ENCODE assay signal across 10 mouse cellular contexts in genomic region chr10:75677989-75678388, GRCm38 (mm10). TPM values are rescaled to one million over a fixed set of nuclear protein-coding genes. Genes with fewer than 3 reads are reported as not detected.
DNase-seq lines count a peak whose midpoint lies in the region; ATAC-seq and TF ChIP-seq lines count a peak whose summit lies in the region.
"Had no signal": no experiment of that assay in that cellular context is flagged by ENCODE, and none has a peak within 500 bp of the region (broad histone marks: within the 10 kb centered on the region; RNA-seq: fewer than 3 reads in every experiment).

No protein-coding gene starts in this region.

- TF ChIP-seq CTCF in cerebellum, adult 2 months (IDR thresholded peaks at IDR 0.05; ENCODE audit: borderline replicate concordance, insufficient read depth, low read depth, low read length) = no peak

- peak; percentile 62 for DNase-seq in kidney, adult 11 months
- peak; percentile 79 to 87 for DNase-seq in cerebellum, adult 2 months
- DNase-seq in heart, postnatal 10 days = peak; percentile 43 to 50
- DNase-seq in thymus, postnatal 14 days = no peak
- DNase-seq in MN1 (ENCODE audit: low spot score) = no peak
- no peak for DNase-seq in urinary bladder, adult 18-20 months (ENCODE audit: low spot score in 2 of 2)

- H3K27me3 ChIP-seq in kidney, embryonic 14.5 days (ENCODE audit: control insufficient read depth, insufficient read depth, low read length) = no peaks in the 10 kb centered on the region
- no peaks in the 10 kb centered on the region for H3K27me3 ChIP-seq in cerebellum, adult 2 months (ENCODE audit: control insufficient read depth, insufficient read depth, low read length)
- no peaks in the 10 kb centered on the region for H3K27me3 ChIP-seq in lung, embryonic 15.5 days
- H3K27me3 ChIP-seq: heart, embryonic 15.5 days had no signal

- H3K9ac ChIP-seq in kidney, embryonic 14.5 days (ENCODE audit: low read depth, low read length) = no peak overlapping the region
- no peak overlapping the region for H3K9ac ChIP-seq in lung, embryonic 15.5 days
- H3K9ac ChIP-seq: heart, embryonic 15.5 days had no signal

- ATAC-seq in kidney, embryonic 14.5 days (ENCODE audit: low FRiP score, low TSS enrichment) = no peak
- ATAC-seq in lung, embryonic 15.5 days (ENCODE audit: borderline replicate concordance, extremely low read depth, low FRiP score, low TSS enrichment) = no peak

- TF ChIP-seq POLR2A in cerebellum, adult 2 months (IDR thresholded peaks at IDR 0.05; ENCODE audit: borderline replicate concordance, insufficient read depth, low read length) = no peak

- no peaks in the 10 kb centered on the region for H3K4me1 ChIP-seq in kidney, embryonic 14.5 days (ENCODE audit: control insufficient read depth, insufficient read depth, low read length)
- peaks cover 38% of the 10 kb centered on the region for H3K4me1 ChIP-seq in cerebellum, adult 2 months (ENCODE audit: control insufficient read depth, insufficient read depth, low read length)
- H3K4me1 ChIP-seq in lung, embryonic 15.5 days = peaks cover 41% of the 10 kb centered on the region

- no peaks in the 10 kb centered on the region for H3K9me3 ChIP-seq in kidney, embryonic 14.5 days (ENCODE audit: control insufficient read depth, low read length)
- no peaks in the 10 kb centered on the region for H3K9me3 ChIP-seq in lung, embryonic 15.5 days
- H3K9me3 ChIP-seq: G1E; heart, embryonic 15.5 days had no signal

- no peak overlapping the region for H3K4me2 ChIP-seq in kidney, embryonic 14.5 days (replicated peaks; ENCODE audit: low read depth, low read length)
- no peak overlapping the region for H3K4me2 ChIP-seq in lung, embryonic 15.5 days
- H3K4me2 ChIP-seq: heart, embryonic 15.5 days had no signal

- H3K36me3 ChIP-seq in kidney, embryonic 14.5 days (ENCODE audit: control insufficient read depth, insufficient read depth, low read length) = peaks cover 21% of the 10 kb centered on the region
- H3K36me3 ChIP-seq in lung, embryonic 15.5 days = 0 out of 2 replicates have a peak, but pooled peaks cover 5% of the 10 kb centered on the region

- intact Hi-C loops in heart, postnatal 10 days (cut with DNase I) = no loop called here

- WGBS in kidney, embryonic 14.5 days = 76% methylated on average over 5 of the region's 5 CpGs
- 15% methylated on average over 5 of the region's 5 CpGs for WGBS in cerebellum, adult 2 months
- 80% methylated on average over 5 of the region's 5 CpGs for WGBS in lung, embryonic 15.5 days

- H3K4me3 ChIP-seq in kidney, embryonic 14.5 days (ENCODE audit: low read length) = no peak overlapping the region
- H3K4me3 ChIP-seq in cerebellum, adult 2 months (replicated peaks; ENCODE audit: insufficient read depth, low read depth, low read length) = no peak overlapping the region
- H3K4me3 ChIP-seq in lung, embryonic 15.5 days = no peak overlapping the region
- H3K4me3 ChIP-seq: heart, embryonic 15.5 days had no signal

- no peak overlapping the region for H3K27ac ChIP-seq in kidney, embryonic 14.5 days (ENCODE audit: low read depth, low read length)
- peak overlapping the region; percentile 56 for H3K27ac ChIP-seq in cerebellum, adult 2 months (ENCODE audit: insufficient read depth, low read length)
- H3K27ac ChIP-seq in lung, embryonic 15.5 days = peak overlapping the region; percentile 91

RNA-seq across cellular contexts. Expression of gene Susd2, which starts 34.2 kb away (rescaled TPM):
- 4.2 and 9.2 TPM in 2 replicates for polyA plus RNA-seq in kidney, embryonic 14.5 days (2014; fragmentation: Nextera tagmentation; extraction: Ambion mirVana)
- 18.5 and 22.0 TPM in 2 replicates for polyA plus RNA-seq in cerebellum, adult 2 months (2012; rRNA removed)
- 1 to 10 TPM; 2.8 to 3.4 TPM for total RNA-seq in heart, postnatal 10 days (2021)
- 6.2 and 8.6 TPM in 2 replicates for polyA plus RNA-seq in lung, embryonic 15.5 days (2015; fragmentation: Nextera tagmentation; extraction: Ambion mirVana)

Comparison
In these comparisons a context has a peak if more than half of its experiments do, and no peak if none do; other contexts are left out.
1. DNase-seq: peak in kidney, adult 11 months (single experiment), cerebellum, adult 2 months (2 of 2) and heart, postnatal 10 days (2 of 2); none in thymus, postnatal 14 days (single experiment), MN1 (single experiment) and urinary bladder, adult 18-20 months (0 of 2).